Mouse (Mus musculus) midbrain, embryonic 10.5 days (tissue): ENCODE data around the gene Acoxl. TPM values are rescaled to one million over a fixed set of nuclear protein-coding genes. Genes with fewer than 3 reads are reported as not detected.

Source experiments
- DNase-seq: peaks from one replicate; pipeline ENCODE4 v3.0.0-alpha.2; 2017; ENCODE audit warnings: low spot score
- H3K27ac ChIP-seq: fragments of 300-500 bp; sonication (generic); replicated peaks from 2 replicates; pipeline ENCODE4 v1.5.1; 2016; ENCODE audit warnings: mild to moderate bottlenecking
- H3K27me3 ChIP-seq: fragments of 300-500 bp; sonication (generic); 2 replicates; pipeline ENCODE4 v1.6.1; 2016; ENCODE audit warnings: low read depth, mild to moderate bottlenecking; ENCODE audit not compliant: poor library complexity, severe bottlenecking
- H3K36me3 ChIP-seq: fragments of 300-500 bp; sonication (generic); 2 replicates; pipeline ENCODE4 v1.6.1; 2016; ENCODE audit warnings: mild to moderate bottlenecking, moderate library complexity
- H3K4me1 ChIP-seq: fragments of 300-500 bp; sonication (generic); 2 replicates; pipeline ENCODE4 v1.6.1; 2016
- H3K4me3 ChIP-seq: fragments of 300-500 bp; sonication (generic); 2 replicates; pipeline ENCODE4 v1.5.1; 2016; ENCODE audit warnings: mild to moderate bottlenecking, moderate library complexity
- H3K9me3 ChIP-seq: fragments of 300-500 bp; sonication (generic); replicated peaks from 2 replicates; pipeline ENCODE4 v1.6.1; 2016; ENCODE audit warnings: mild to moderate bottlenecking
- WGBS: fragments of 180-500 bp; shearing (Covaris S2); methylation state at CpG from one replicate; pipeline ENCODE4 v1.1.7; 2016; 5-methylcytosine and 5-hydroxymethylcytosine counted together
- polyA plus RNA-seq: library from polyadenylated mRNA; unstranded; fragments of >200 nt; fragmentation: Nextera tagmentation; extraction: Ambion mirVana; gene quantifications from 2 replicates; pipeline ENCODE4 v1.2.1, GENCODE M21; 2016

Acoxl gene
- polyA plus RNA-seq = 0.05 and 0.07 TPM in 2 replicates

- no peak for DNase-seq
- Histone ChIP-seq H3K36me3 (no peaks in the 10 kb centered on the region), H3K27ac (no peak within 1 kb of the TSS), H3K4me1 (peaks cover 11% of the 10 kb centered on the region), H3K4me3 (0 out of 2 replicates have a peak within 1 kb of the TSS, but pooled peaks have one; percentile 7), H3K9me3 (no peaks in the 10 kb centered on the region), H3K27me3 (peaks cover 57% of the 10 kb centered on the region)
- WGBS = 70% methylated on average over 7 of the region's 7 CpGs
Observed at GRCm38 (mm10) chr2:127838576-127838975, at the start of gene Acoxl. Acoxl (plus strand) TSS chr2:127838876.

DNA sequence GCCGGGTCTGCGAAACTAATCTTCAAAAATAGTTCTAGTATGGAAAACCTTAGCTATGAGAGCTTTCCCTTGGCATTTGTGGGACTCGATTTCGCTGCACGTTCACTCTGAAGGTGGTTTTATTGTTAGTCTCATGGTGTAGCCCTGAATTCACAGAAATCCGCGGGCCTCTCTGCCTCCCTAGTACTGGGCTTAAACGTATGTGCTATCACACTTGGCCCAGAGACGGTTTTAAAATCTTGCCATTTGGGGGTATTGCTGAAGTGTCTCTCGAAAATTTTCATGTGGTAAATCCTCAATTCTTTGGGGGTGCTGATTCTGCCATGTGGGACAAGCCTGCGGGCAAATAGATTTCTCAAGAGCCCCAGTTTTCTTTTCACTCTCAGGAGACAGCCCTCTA lies 49.5 kb upstream of the Acoxl start:
- DNase-seq = peak; percentile 35
- Histone ChIP-seq H3K9me3 (no peaks in the 10 kb centered on the region), H3K27ac (peak overlapping the region; percentile 93), H3K4me1 (peaks cover 38% of the 10 kb centered on the region), H3K36me3 (no peaks in the 10 kb centered on the region), H3K4me3 (peak overlapping the region; percentile 75), H3K27me3 (no peaks in the 10 kb centered on the region)
- WGBS = 8% methylated on average over 11 of the region's 11 CpGs

DNA sequence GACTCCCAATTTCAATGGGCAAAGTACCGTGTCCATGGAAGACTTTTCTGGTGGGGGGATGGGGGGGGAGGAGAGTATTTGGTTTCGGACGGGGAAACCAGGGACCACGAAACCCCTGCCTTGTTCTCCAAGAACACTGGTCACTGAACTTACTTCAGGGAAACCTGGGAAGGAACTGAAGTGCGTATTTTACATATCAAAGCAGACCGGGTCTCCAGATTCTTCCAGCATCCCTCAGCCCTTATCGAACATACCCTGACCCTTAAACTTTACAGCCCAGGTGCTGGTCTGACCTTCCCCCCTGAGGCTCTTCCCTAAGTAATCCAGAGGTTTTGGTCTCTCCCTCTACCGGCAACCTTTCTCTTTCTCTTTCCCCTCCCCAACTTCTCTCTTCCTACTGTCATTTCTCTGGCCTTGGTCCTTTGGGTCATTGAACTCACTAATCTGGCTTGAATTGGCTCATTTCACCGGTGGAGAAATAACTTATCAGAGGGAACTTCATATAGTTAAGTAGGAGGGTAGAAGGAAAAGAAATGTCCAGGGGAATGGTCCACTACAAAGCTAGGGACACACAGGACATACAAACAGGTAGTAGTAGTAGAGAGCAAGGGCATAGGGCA lies 48.9 kb upstream of the Acoxl start:
- no peak for DNase-seq
- H3K27me3 ChIP-seq = no peaks in the 10 kb centered on the region
- 24% methylated on average over 9 of the region's 9 CpGs for WGBS
- no peaks in the 10 kb centered on the region for H3K9me3 ChIP-seq
- H3K27ac ChIP-seq = peak overlapping the region; percentile 93; the same call in 1 of the 2 replicates
- peak overlapping the region; percentile 75 for H3K4me3 ChIP-seq
- no peaks in the 10 kb centered on the region for H3K36me3 ChIP-seq
- H3K4me1 ChIP-seq = peaks cover 38% of the 10 kb centered on the region

DNA sequence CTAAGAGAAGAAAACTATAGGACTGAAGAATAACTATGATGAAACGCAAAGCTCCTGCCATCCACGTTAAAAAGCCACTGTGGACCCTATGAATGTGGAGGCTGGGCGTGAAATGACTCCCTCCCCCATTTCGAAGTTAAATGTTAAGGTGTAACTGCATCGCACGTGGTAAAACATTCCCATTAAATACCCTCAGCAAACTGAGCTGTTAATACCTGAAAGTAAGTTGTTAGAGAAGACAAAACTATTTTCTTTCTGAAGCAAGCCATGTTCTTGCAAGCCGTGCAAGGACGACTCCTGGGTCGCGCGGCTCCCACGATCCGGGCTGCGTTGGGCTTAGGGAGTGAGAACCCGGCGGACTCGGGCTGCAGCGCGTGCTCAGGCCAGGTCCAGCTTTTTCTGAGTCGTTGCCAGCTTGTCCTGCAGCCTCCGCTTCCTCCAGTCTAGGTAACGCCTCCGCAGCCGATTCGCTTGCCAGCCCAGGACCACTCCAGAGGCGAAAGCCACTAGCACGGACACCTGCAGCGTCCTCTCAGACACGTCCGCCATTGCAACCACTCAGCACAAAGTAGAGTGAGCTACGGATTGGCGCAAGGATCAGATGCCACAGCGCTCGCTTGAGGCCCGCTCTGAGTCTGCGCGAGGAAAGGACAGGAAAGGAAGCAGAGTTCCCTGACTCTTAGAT lies 46.6 kb upstream of the Acoxl start, which contains the start of gene Mtln:
TSS of gene Mtln (minus strand) at position 570 of the 685 bp plus-strand sequence.
- DNase-seq = peak; percentile 89
- WGBS = under 1% methylated on average over 37 of the region's 37 CpGs
- H3K27me3 ChIP-seq = no peaks in the 10 kb centered on the region
- no peaks in the 10 kb centered on the region for H3K36me3 ChIP-seq
- peak within 1 kb of the TSS; percentile 96 for H3K27ac ChIP-seq
- H3K4me3 ChIP-seq = peak within 1 kb of the TSS; percentile 74
- no peaks in the 10 kb centered on the region for H3K9me3 ChIP-seq
- H3K4me1 ChIP-seq = peaks cover 38% of the 10 kb centered on the region

GRCm38 (mm10) chr2:127831401-127832102 lies 7.1 kb upstream of the Acoxl start, which contains the start of gene Bub1:
Bub1 (minus strand) TSS chr2:127831865.
- H3K4me1 ChIP-seq = peaks cover 20% of the 10 kb centered on the region
- H3K4me3 ChIP-seq = peak within 1 kb of the TSS; percentile 86
- H3K36me3 ChIP-seq = peaks cover 31% of the 10 kb centered on the region
- H3K27me3 ChIP-seq = no peaks in the 10 kb centered on the region
- DNase-seq = peak; percentile 96
- peak within 1 kb of the TSS; percentile 87 for H3K27ac ChIP-seq
- under 1% methylated on average over 56 of the region's 56 CpGs for WGBS
- no peaks in the 10 kb centered on the region for H3K9me3 ChIP-seq

GRCm38 (mm10) chr2:127832103-127832832 lies 6.4 kb upstream of the Acoxl start:
- Histone ChIP-seq H3K4me1 (peaks cover 20% of the 10 kb centered on the region), H3K9me3 (no peaks in the 10 kb centered on the region), H3K27ac (peak overlapping the region; percentile 87), H3K4me3 (peak overlapping the region; percentile 86), H3K36me3 (peaks cover 24% of the 10 kb centered on the region), H3K27me3 (peaks cover 5% of the 10 kb centered on the region)
- 45% methylated on average over 11 of the region's 11 CpGs for WGBS
- DNase-seq = no peak

DNA sequence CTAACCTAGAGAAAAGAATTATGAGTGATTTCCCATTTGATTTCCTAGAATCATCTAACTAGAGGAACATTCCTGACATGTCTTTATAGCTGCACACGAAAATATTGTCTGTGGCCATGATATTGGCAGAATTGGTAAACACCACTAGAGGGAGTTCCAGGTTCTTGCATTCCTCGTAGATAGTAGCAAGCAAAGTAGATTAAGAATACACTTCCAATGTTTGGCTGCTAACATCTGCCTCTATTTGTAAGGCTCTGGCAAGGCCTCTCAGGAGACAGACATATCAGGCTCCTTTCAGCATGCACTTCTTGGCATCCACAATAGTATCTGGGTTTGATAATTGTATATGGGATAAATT lies 5.9 kb upstream of the Acoxl start:
- H3K4me1 ChIP-seq = peaks cover 20% of the 10 kb centered on the region
- H3K27ac ChIP-seq = no peak overlapping the region
- no peak overlapping the region for H3K4me3 ChIP-seq
- WGBS = 20% methylated on average over 2 of the region's 2 CpGs
- H3K27me3 ChIP-seq = peaks cover 10% of the 10 kb centered on the region
- peaks cover 18% of the 10 kb centered on the region for H3K36me3 ChIP-seq
- no peak for DNase-seq
- no peaks in the 10 kb centered on the region for H3K9me3 ChIP-seq

GRCm38 (mm10) chr2:127839425-127839824 lies 749 bp downstream of the Acoxl start:
- WGBS = 11% methylated on average over 11 of the region's 11 CpGs
- H3K9me3 ChIP-seq = no peaks in the 10 kb centered on the region
- H3K27me3 ChIP-seq = peaks cover 57% of the 10 kb centered on the region
- peaks cover 11% of the 10 kb centered on the region for H3K4me1 ChIP-seq
- no peak for DNase-seq
- 0 out of 2 replicates have a peak overlapping the region, but pooled peaks have one; percentile 7 for H3K4me3 ChIP-seq
- no peak overlapping the region for H3K27ac ChIP-seq
- no peaks in the 10 kb centered on the region for H3K36me3 ChIP-seq

- 98% methylated on average over 1 of the region's 1 CpGs for WGBS
- Histone ChIP-seq H3K9me3 (no peaks in the 10 kb centered on the region), H3K27ac (no peak overlapping the region), H3K36me3 (no peaks in the 10 kb centered on the region), H3K4me3 (no peak overlapping the region), H3K4me1 (peaks cover 11% of the 10 kb centered on the region), H3K27me3 (peaks cover 57% of the 10 kb centered on the region)
- no peak for DNase-seq
Observed at GRCm38 (mm10) chr2:127841402-127841801, 2.7 kb downstream of the Acoxl start.

DNA sequence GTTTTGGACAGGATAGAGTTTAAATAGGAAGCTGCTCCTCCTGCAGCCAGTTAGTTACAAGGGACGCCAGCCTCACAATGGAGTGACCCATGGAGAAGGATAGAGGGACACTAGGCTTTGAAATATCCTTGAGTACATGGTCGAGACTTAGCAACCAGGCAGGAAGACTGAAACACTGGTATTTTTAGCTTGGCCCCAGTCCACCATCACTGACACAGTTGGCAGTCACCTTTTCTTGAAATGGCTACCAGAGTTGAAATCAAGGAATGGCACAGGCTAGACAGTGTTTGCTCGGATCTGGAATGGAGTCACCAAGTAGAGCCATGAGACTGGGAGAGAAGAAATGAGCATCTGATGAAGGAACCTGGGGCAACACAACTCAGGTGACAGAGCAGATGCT lies 3.7 kb downstream of the Acoxl start:
- Histone ChIP-seq H3K4me3 (no peak overlapping the region), H3K27ac (no peak overlapping the region), H3K36me3 (no peaks in the 10 kb centered on the region), H3K9me3 (no peaks in the 10 kb centered on the region), H3K4me1 (peaks cover 11% of the 10 kb centered on the region), H3K27me3 (peaks cover 51% of the 10 kb centered on the region)
- DNase-seq = no peak
- 80% methylated on average over 3 of the region's 3 CpGs for WGBS

DNA sequence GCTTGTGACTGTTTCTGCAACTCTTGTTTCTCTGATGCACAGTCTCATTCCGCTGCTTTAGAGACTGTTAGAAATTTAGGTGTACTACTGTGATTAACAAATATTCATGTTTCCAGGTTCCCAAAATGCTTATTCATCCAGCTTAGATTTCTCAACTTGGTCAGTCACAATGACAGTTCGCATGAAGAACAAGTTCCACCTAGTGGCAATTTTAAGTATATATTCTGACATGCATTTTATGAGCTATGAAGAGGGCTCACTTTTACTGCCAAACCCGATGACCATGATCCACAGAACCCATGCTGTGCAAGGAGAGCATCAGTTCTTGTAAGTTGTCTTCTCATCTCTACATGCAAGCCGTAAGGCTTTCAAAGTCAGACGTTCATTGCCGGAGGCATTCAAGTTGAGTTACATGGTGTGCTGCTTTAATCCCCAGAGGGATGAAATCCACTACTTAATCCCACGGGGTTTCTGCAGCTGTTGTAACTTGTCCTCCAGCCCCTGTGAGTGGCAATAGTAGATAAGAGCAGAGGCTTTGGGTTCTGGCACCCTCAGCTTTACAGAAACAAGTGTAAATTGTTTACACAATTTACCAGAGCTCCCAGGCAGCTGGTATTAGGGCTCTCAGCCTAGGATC lies 6.8 kb downstream of the Acoxl start:
- Histone ChIP-seq H3K4me3 (no peak overlapping the region), H3K36me3 (no peaks in the 10 kb centered on the region), H3K27ac (no peak overlapping the region), H3K27me3 (peaks cover 20% of the 10 kb centered on the region), H3K9me3 (no peaks in the 10 kb centered on the region), H3K4me1 (no peaks in the 10 kb centered on the region)
- no peak for DNase-seq
- WGBS = 58% methylated on average over 7 of the region's 7 CpGs

GRCm38 (mm10) chr2:127846008-127846407 lies 7.3 kb downstream of the Acoxl start:
- no peak for DNase-seq
- no peaks in the 10 kb centered on the region for H3K4me1 ChIP-seq
- peaks cover 15% of the 10 kb centered on the region; the same call in 1 of the 2 replicates for H3K27me3 ChIP-seq
- H3K9me3 ChIP-seq = no peaks in the 10 kb centered on the region
- no peaks in the 10 kb centered on the region for H3K36me3 ChIP-seq
- no peak overlapping the region for H3K27ac ChIP-seq
- no peak overlapping the region for H3K4me3 ChIP-seq
